Mouse (Mus musculus): ENCODE results near the gene Cib3. TPM values are rescaled to one million over a fixed set of nuclear protein-coding genes. Genes with fewer than 3 reads are reported as not detected.
A peak's percentile ranks its signal among the peaks of the same experiment; 100 is the strongest.

Gene Cib3
- total RNA-seq (2021): not detected
- long read RNA-seq, experiment 1: 0 reads
- long read RNA-seq, experiment 2: 0 reads

DNA sequence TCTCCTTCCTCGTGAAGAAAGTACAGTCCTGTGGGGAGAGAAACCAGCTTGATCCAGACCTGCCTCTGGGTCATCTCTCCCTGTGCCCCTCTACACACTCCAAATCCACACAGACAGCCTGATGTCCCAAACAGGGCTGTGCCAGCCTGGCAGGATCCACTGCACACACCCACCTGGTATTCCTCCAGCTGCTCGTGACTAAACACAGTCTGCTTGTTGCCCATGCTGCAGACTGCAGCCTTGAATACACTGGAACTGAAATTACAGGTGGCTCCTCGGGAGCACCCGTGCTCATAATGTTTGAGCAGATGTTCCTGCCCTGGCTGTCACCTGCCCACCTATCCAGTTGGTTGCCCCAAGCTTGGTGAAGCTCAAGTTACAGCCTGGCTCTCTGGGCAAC, at the start of gene Cib3:
Cib3 (minus strand) TSS at position 87 of the 400 bp plus-strand sequence.
- intact Hi-C loops (cut with DNase I): no loop called here
- DNase-seq: no peak
- Histone ChIP-seq H3K4me3 (no peak within 1 kb of the TSS), H3K27ac (no peak within 1 kb of the TSS)
- TF ChIP-seq CTCF (IDR thresholded peaks at IDR 0.05): no peak

DNA sequence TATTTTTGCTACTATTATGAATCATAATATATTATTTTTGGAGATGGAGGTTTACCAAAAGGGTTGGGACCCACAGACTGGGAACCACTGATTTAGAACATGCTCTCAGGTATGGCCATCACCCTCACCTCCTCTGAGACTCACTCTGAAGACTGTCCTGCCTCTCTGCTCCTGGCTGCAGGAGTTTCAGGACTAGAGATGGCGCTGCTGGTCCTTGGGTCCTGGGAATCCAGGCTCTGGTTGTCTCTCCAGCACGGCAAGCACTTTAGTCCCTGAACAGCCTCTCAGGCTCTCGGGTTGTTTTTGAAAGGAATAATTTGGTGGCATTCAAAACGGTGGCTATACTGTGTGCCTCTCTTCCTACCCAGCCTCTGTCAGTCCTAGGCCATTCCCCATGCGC, 49.2 kb upstream of the Cib3 start:
- intact Hi-C loops (cut with DNase I): loop anchor here (1.0 kb wide), 1 partner anchor 104 kb away; no protein-coding TSS in a partner anchor
- peak; percentile 58 for DNase-seq
- Histone ChIP-seq H3K4me3 (no peak overlapping the region), H3K27ac (peak overlapping the region; percentile 74)
- TF ChIP-seq CTCF (IDR thresholded peaks at IDR 0.05): peak; percentile 68

- peak overlapping the region; percentile 74 for H3K27ac ChIP-seq
- TF ChIP-seq CTCF (IDR thresholded peaks at IDR 0.05): no peak
- intact Hi-C loops (cut with DNase I): no loop called here
- no peak overlapping the region for H3K4me3 ChIP-seq
- DNase-seq: no peak
These were observed 48.8 kb upstream of the Cib3 start for GRCm38 (mm10) chr8:72261431-72261830.

GRCm38 (mm10) chr8:72261019-72261418, 48.4 kb upstream of the Cib3 start:
- peak; percentile 67 for TF ChIP-seq CTCF (IDR thresholded peaks at IDR 0.05)
- intact Hi-C loops (cut with DNase I): no loop called here
- H3K27ac ChIP-seq: peak overlapping the region; percentile 74
- peak; percentile 42 for DNase-seq
- H3K4me3 ChIP-seq: no peak overlapping the region

GRCm38 (mm10) chr8:72260585-72260984, 47.9 kb upstream of the Cib3 start:
- peak overlapping the region; percentile 74 for H3K27ac ChIP-seq
- TF ChIP-seq CTCF (IDR thresholded peaks at IDR 0.05): no peak
- H3K4me3 ChIP-seq: no peak overlapping the region
- DNase-seq: peak; percentile 48
- intact Hi-C loops (cut with DNase I): no loop called here

DNA sequence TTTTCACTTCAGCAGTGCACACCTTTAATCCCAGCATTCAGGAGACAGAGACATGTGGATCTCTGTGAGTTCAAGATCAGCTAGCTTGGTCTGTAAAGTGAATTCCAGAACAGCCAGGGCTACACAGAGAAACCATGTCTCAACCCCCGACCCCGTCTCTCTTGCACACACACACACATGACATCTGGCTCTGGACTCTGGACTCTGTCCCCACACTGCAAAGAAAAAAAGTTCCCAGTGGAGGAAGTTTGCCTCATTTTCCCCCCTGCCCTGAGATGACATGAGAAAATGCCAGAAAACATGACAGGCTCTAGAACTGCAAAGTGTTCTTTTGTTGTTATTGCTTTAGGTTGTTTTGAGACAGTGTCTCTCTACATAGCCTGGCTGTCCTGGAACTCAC, 47.2 kb upstream of the Cib3 start:
- TF ChIP-seq CTCF (IDR thresholded peaks at IDR 0.05): no peak
- intact Hi-C loops (cut with DNase I): no loop called here
- Histone ChIP-seq H3K27ac (peak overlapping the region; percentile 74; the same call in 1 of the 2 replicates), H3K4me3 (no peak overlapping the region)
- no peak for DNase-seq

GRCm38 (mm10) chr8:72257902-72258238, 45.2 kb upstream of the Cib3 start:
- TF ChIP-seq CTCF (IDR thresholded peaks at IDR 0.05): no peak
- intact Hi-C loops (cut with DNase I): loop anchor here (1.0 kb wide), 1 partner anchor 108 kb away; no protein-coding TSS in a partner anchor
- no peak for DNase-seq
- H3K27ac ChIP-seq: no peak overlapping the region
- H3K4me3 ChIP-seq: no peak overlapping the region

GRCm38 (mm10) chr8:72257171-72257901, 44.7 kb upstream of the Cib3 start:
- peak; percentile 48 for DNase-seq
- Histone ChIP-seq H3K4me3 (no peak overlapping the region), H3K27ac (no peak overlapping the region)
- peak; percentile 54 for TF ChIP-seq CTCF (IDR thresholded peaks at IDR 0.05)
- intact Hi-C loops (cut with DNase I): no loop called here

GRCm38 (mm10) chr8:72244610-72245009, 32.0 kb upstream of the Cib3 start:
- TF ChIP-seq CTCF (IDR thresholded peaks at IDR 0.05): no peak
- Histone ChIP-seq H3K27ac (no peak overlapping the region), H3K4me3 (no peak overlapping the region)
- intact Hi-C loops (cut with DNase I): loop anchor here (5.0 kb wide), 1 partner anchor 82 kb away; the partner anchor contains the start of gene Rab8a
- DNase-seq: no peak

GRCm38 (mm10) chr8:72242226-72242625, 29.6 kb upstream of the Cib3 start:
- Histone ChIP-seq H3K27ac (peak overlapping the region; percentile 99), H3K4me3 (no peak overlapping the region)
- intact Hi-C loops (cut with DNase I): loop anchor here (5.0 kb wide), 1 partner anchor 80 kb away; the partner anchor contains the start of gene Rab8a
- TF ChIP-seq CTCF (IDR thresholded peaks at IDR 0.05): no peak
- no peak for DNase-seq

DNA sequence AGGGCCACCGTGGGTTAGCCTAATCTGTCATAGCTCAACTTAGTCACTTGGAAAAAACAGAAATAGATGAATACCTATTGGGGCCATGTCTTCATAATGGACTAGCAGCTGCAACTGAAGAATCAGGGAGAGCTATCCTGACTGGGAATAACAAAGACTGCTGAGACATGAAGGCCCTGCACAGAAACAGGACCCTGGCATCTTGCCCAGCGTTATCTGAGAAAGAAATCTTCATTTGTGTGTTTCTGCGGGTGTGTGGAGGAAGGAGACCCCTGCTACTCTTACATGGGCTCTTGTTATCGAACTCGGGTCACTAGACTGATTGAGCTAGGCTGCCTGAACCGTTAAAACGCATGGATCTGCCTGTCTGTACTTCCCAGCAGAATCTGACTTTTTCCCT, 28.3 kb upstream of the Cib3 start:
- Histone ChIP-seq H3K4me3 (peak overlapping the region; percentile 93), H3K27ac (peak overlapping the region; percentile 99)
- no peak for TF ChIP-seq CTCF (IDR thresholded peaks at IDR 0.05)
- intact Hi-C loops (cut with DNase I): loop anchor here (5.0 kb wide), 1 partner anchor 79 kb away; the partner anchor contains the start of gene Rab8a
- DNase-seq: no peak

DNA sequence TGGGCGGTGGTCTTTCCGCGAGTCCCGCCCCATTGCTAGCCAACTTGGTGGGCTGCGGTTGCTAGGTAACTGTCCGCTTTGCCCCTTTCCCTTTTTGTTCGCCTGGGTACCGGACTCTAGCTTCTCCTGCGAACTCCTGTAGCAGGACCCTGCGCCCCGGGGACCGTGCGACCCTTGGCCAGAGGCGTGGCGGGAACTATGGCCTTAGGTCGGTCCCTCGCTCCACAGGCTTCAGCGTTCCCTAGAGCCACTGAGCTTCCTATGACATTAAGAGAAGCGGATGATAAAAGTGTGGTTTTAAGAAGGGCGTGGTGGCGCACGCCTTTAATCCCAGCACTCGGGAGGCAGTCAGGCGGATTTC, 27.7 kb upstream of the Cib3 start:
- Histone ChIP-seq H3K4me3 (peak overlapping the region; percentile 93), H3K27ac (peak overlapping the region; percentile 99)
- TF ChIP-seq CTCF (IDR thresholded peaks at IDR 0.05): no peak
- intact Hi-C loops (cut with DNase I): loop anchor here (5.0 kb wide), 1 partner anchor 78 kb away; the partner anchor contains the start of gene Rab8a
- no peak for DNase-seq

- Histone ChIP-seq H3K4me3 (peak within 1 kb of the TSS; percentile 93), H3K27ac (peak within 1 kb of the TSS; percentile 99)
- peak; percentile 99 for DNase-seq
- intact Hi-C loops (cut with DNase I): loop anchor here (5.0 kb wide), 1 partner anchor 77 kb away; the partner anchor contains the start of gene Rab8a
- peak; percentile 84 for TF ChIP-seq CTCF (IDR thresholded peaks at IDR 0.05)
These were observed 27.1 kb upstream of the Cib3 start, which contains the start of gene Ap1m1 for GRCm38 (mm10) chr8:72239499-72240402. TSS of gene Ap1m1 (plus strand) at chr8:72240018.
